Mouse (Mus musculus) kidney, adult 10 weeks (tissue): ENCODE data around the gene Tut1. TPM values are rescaled to one million over a fixed set of nuclear protein-coding genes. Genes with fewer than 3 reads are reported as not detected.

Experiments used
- polyA plus RNA-seq: library from polyadenylated mRNA; stranded (reverse); fragments of 350-450 nt; fragmentation: Illumina TruSeq; extraction: RNeasy Lipid Tissue Mini Kit (QIAGEN cat#74804); gene quantifications from one replicate; pipeline ENCODE4 v1.2.3, GENCODE M21; 2014; ENCODE audit warnings: low read depth, low replicate concordance

Gene Tut1
- polyA plus RNA-seq = 2.3 TPM

DNA sequence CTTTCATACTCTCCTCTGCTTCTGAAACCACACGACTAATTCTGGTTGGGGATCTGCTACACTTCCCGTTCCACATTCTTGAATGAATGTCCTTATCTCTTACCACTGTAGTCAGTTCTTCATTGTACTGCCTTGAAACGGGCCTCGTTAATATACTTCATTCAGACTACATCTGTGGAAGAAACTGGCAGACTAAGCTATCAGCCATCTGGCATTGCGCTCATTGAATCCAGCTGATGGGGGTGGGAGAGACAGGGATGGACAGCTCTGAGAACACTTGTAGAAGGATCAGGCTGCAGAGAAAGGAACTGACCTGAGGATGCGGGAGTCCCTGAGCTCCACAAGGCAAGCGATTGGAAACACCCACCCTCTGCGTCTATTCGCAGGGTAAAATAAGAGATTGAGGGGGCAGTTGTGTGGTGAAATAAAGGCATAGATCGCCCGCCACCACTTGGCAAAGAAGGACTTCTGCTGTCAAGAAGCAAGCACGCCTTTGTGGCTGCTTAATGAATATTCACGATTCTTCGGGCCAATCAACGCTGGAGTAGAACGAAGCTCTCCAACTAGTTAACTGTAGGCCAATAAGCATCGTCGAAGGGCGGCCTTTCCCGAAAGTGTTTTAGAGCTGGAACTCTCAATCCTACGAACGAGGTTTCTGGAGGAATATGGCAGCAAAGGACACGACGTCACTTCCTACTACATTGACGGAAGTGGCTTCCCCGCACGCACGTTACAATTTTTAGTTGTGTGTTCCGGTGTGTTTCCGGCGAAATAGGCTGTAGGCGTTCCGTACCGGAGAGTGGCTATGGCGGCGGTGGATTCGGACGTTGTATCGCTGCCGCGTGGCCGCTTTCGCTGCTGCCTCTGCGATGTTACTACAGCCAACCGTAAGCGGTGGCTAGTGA lies at the start of gene Tut1:
Gene Tut1 (plus strand): TSS at position 713 of the 905 bp plus-strand sequence.

DNA sequence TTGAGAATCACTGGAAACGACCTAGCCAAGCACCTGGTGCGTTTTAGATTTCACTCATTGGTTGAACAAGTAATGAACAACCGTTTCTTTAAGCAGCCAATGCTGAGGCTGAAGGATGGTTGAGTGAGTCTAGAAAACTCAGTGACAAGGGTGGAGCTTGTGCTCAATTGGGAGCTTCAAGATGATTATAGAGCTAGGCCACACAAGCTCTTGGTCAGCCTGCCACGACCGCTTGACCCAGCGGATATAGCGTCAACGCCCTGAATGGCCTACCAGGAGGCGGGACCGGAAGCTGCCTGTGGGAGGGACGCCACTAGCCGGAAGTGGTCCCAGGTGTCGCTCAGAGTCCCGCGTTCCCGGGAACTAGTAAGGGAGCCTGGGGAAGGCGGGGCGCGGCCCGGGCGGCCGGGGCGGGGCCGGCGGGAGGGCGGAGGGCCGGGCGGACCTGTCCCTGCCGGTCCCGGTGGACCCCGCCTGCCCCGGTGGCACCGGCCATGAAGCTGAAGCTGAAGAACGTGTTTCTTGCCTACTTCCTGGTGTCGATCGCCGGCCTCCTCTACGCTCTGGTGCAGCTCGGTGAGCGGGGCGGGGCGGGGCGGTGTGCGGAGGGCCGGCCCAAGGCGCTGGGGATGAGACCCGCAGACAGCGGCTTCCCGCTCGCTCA lies 33.4 kb upstream of the Tut1 start, which contains the start of gene B3gat3:
Gene B3gat3 (plus strand): TSS at position 302 of the 664 bp plus-strand sequence.

DNA sequence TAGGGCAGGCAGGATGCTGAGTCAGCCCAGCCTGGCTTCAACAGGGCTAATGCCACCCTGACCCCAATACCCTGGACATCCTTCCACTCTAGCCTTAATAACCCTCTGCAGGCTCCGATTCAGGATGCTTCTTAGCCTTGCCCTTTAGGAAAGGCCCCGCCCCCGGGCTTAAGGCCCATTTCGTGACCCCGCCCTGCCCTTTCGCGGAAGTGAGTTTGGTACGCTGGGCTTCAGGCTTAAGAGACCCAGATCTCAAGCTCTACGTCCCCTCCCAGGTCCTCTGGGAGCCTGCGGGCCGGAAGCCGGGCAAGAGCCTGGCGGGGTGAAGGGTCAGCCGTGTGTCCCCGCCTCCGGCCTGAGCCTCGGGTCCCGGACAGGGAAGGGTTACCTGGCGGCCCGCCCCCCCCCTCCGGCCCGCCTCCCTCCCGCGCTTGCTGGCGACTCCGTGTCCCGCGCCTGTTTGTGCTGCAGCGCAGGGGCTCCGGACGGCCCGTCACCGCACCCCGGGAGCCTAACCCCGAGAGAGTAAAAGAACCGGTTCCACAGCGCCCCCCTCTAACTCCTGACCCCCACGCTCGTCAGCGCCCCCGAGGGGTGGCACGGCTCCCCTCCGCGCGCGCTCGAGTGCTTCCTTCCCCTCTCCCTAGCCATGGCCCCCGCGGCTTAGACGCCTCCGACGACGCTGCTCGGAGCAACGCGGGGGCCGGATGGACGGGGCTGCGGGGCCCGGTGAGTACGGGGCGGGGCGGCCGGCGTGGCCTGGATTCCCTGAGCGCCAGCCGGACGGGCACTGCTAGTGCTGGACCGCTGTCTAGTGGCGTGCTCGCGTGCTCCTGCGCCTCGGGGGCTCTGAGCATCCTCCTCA lies 24.2 kb upstream of the Tut1 start, which contains the start of the genes Rom1 and Eml3:
Gene Rom1 (minus strand): TSS at position 133 of the 865 bp plus-strand sequence.
Gene Eml3 (plus strand): TSS at position 329 of the 865 bp plus-strand sequence.

DNA sequence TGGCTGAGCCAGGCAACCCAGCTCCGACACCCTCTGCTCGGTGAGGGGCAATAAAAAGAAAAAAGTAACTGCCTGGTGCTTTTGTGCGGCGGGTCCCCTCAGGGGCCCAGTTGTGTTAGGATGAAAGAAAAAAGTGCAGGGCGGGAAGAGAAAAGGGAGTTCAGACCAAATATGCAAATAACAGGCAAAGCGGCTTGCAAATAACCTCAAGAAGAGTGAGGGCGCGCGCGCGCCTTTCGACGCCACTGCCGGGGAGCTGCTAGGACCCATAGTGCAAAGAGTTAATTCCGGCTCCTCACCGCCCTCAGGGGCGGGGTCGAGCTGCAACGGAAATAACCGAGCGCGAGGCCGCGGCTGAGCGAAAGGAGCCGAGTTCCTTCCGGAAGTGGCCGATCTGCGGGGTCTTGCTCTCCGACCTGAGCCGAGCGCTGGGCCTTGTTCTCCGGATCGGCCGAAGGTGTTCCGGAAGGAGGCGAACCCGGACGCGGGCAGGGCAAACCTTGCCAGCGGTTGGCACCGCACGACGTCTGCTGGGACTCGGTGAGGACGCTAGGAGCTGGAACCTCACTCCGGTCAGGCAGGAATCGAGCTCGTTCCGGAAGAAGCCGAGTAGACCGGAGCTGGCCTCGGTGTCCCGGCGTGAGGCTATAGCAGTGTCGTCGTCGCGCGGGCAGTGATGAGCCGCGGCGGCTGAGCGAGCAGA lies 12.0 kb upstream of the Tut1 start, which contains the start of gene Mta2:
Gene Mta2 (plus strand): TSS at position 361 of the 703 bp plus-strand sequence.

DNA sequence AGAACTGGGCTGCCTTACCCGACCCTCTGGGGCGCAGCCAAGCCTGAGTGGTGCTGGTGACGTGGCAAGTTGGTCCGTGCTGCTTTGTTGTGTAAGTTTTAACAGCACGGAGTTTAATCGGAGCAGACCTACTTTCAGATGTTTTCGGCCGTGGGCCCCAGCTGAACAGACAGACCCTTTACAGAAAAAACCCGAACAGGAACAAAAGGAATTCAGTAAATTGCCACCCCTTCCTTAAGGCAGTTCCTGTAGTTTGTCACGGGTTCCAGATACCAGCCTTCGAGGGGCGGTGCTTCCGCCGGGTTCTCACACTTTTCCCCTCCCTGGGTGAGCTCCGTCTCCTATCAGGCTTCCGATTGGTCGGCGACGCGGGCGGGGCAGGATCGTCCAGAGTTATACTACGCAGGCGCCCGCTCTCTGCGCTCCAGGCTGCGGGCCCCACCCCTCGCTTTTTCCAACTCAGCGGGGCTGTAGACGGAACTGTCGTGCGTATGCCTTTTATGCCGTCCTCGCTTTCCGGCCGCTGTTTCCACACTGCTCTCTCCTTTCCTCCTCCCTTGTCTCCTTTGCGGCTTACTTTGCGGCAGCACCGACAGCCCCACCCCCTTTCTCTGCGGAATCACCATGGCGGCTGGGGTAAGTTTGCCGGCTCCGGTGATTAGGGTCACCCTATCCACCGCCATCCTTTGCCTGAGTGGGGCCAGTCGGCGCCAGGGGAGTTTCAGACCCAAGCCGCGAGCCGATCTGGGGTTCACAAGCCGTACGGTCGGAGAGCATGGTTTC lies 13.1 kb downstream of the Tut1 start, which contains the start of gene Eef1g:
Gene Eef1g (plus strand): TSS at position 452 of the 783 bp plus-strand sequence.

GRCm38 (mm10) chr19:8989066-8989566 lies 35.5 kb downstream of the Tut1 start, which contains the start of gene Ahnak:
Gene Ahnak, plus strand, starts transcription at chr19:8989284.

Other genes starting within 250 kb of the Tut1 start
- gene Slc3a2, start 230.5 kb upstream of the Tut1 start, polyA plus RNA-seq = 283 TPM
- gene Wdr74, start 218.0 kb upstream of the Tut1 start, polyA plus RNA-seq = 6.9 TPM
- not detected for gene 1700092M07Rik, start 213.1 kb upstream of the Tut1 start, polyA plus RNA-seq
- gene Stx5a, start 212.4 kb upstream of the Tut1 start, polyA plus RNA-seq = 39.9 TPM
- gene Nxf1, start 196.8 kb upstream of the Tut1 start, polyA plus RNA-seq = 50.7 TPM
- 44.7 TPM for gene Tmem223, start 182.9 kb upstream of the Tut1 start, polyA plus RNA-seq
- gene Tmem179b, start 179.4 kb upstream of the Tut1 start, polyA plus RNA-seq = 44.0 TPM
- gene Taf6l, start 167.4 kb upstream of the Tut1 start, polyA plus RNA-seq = 0.77 TPM
- gene Polr2g, start 155.3 kb upstream of the Tut1 start, polyA plus RNA-seq = 71.4 TPM
- 0.28 TPM for gene Zbtb3, start 151.3 kb upstream of the Tut1 start, polyA plus RNA-seq
- gene Ttc9c, start 134.5 kb upstream of the Tut1 start, polyA plus RNA-seq = 58.2 TPM
- gene Hnrnpul2, start 133.8 kb upstream of the Tut1 start, polyA plus RNA-seq = 109 TPM
- not detected for gene AC129217.1, start 124.1 kb upstream of the Tut1 start, polyA plus RNA-seq
- gene Bscl2, start 116.4 kb upstream of the Tut1 start, polyA plus RNA-seq = 21.8 TPM
- not detected for gene Gng3, start 114.7 kb upstream of the Tut1 start, polyA plus RNA-seq
- 0.69 TPM for gene Lrrn4cl, start 103.1 kb upstream of the Tut1 start, polyA plus RNA-seq
- gene Ubxn1, start 82.4 kb upstream of the Tut1 start, polyA plus RNA-seq = 17.7 TPM
- gene Uqcc3, start 72.9 kb upstream of the Tut1 start, polyA plus RNA-seq = 6.6 TPM
- gene Lbhd1, start 70.1 kb upstream of the Tut1 start, polyA plus RNA-seq = 56.4 TPM
- not detected for gene Gm49403, start 69.9 kb upstream of the Tut1 start, polyA plus RNA-seq
- 17.3 TPM for gene 1810009A15Rik, start 65.0 kb upstream of the Tut1 start, polyA plus RNA-seq
- not detected for gene Gm49416, start 64.9 kb upstream of the Tut1 start, polyA plus RNA-seq
- gene Ints5, start 60.8 kb upstream of the Tut1 start, polyA plus RNA-seq = 0.32 TPM
- gene Ganab, start 55.8 kb upstream of the Tut1 start, polyA plus RNA-seq = 80.0 TPM
- gene B3gat3, start 33.5 kb upstream of the Tut1 start, polyA plus RNA-seq = 5.2 TPM
- gene Rom1, start 24.5 kb upstream of the Tut1 start, polyA plus RNA-seq = 0.40 TPM
- gene Eml3, start 24.3 kb upstream of the Tut1 start, polyA plus RNA-seq = 2.1 TPM
- 47.2 TPM for gene Mta2, start 12.0 kb upstream of the Tut1 start, polyA plus RNA-seq
- 56.6 TPM for gene Eef1g, start 13.2 kb downstream of the Tut1 start, polyA plus RNA-seq
- gene Ahnak, start 35.4 kb downstream of the Tut1 start, polyA plus RNA-seq = 25.5 TPM
- not detected for gene Scgb1a1, start 134.1 kb downstream of the Tut1 start, polyA plus RNA-seq
- 10.5 TPM for gene Asrgl1, start 181.8 kb downstream of the Tut1 start, polyA plus RNA-seq